Mouse (Mus musculus) bone marrow macrophage, adult 2 months (primary cell): ENCODE data around the gene Zdhhc6. TPM values are rescaled to one million over a fixed set of nuclear protein-coding genes. Genes with fewer than 3 reads are reported as not detected.

Source experiments
- H3K27ac ChIP-seq: 2 replicates; pipeline ENCODE4 v1.5.1; 2012; ENCODE audit warnings: low read depth, low read length; ENCODE audit not compliant: insufficient read depth
- H3K4me1 ChIP-seq: 2 replicates; pipeline ENCODE4 v1.6.1; 2012; ENCODE audit warnings: low read length; ENCODE audit not compliant: control insufficient read depth, insufficient read depth
- H3K4me3 ChIP-seq: 2 replicates; pipeline ENCODE4 v1.5.1; 2012; ENCODE audit warnings: mild to moderate bottlenecking, low read length, moderate library complexity; ENCODE audit not compliant: insufficient read depth
- CTCF ChIP-seq: IDR thresholded peaks from 2 replicates; pipeline ENCODE4 v1.5.1; 2012; ENCODE audit warnings: low read depth, mild to moderate bottlenecking, low read length, moderate library complexity
- POLR2A ChIP-seq: IDR thresholded peaks from 2 replicates; pipeline ENCODE4 v1.6.1; 2012; ENCODE audit warnings: mild to moderate bottlenecking, low read depth, low read length, borderline replicate concordance
- polyA plus RNA-seq: library from polyadenylated mRNA; stranded (reverse); fragments of >200 nt; gene quantifications from 2 replicates; pipeline ENCODE4 v1.2.4, GENCODE M21; 2012; ENCODE audit not compliant: missing spikeins, insufficient read depth, insufficient read length

The Zdhhc6 gene
- polyA plus RNA-seq: 41.6 and 43.4 TPM in 2 replicates

DNA sequence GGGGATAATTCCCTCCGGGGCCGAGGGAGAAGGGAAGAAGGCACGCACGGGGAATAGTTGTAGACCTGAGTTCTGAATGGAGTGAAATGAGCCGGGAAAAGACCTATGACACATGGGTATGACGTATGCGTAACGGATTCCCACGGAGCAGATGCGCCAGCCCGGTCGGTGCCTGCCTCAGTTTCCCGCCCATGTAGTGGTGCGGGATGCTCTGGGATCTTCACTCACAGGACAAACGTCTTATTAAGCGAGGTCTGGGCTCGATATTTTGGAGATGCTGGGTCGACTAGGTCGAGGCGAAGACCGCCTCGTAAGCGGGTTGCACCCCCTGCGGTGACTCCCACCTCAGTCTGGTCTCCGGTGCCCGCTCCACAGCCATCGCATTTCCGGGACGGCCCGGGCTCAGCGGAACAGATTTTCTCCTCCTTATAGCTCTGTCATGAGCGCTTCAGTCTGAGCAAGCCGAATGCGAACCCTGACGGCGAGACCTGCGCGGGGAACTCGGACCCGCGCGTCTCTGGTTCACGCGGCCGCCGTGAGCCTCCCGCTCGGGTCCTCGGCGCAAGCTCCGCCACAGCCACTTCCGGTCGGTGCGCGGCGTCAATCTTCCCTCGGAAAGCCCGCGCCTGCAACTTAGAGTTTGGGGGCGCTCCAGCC is at the start of gene Zdhhc6:
Gene Zdhhc6, minus strand, starts transcription at position 581 of the 657 bp plus-strand sequence.
- H3K4me3 ChIP-seq: peak within 1 kb of the TSS; percentile 90
- peaks cover 37% of the 10 kb centered on the region for H3K4me1 ChIP-seq
- peak within 1 kb of the TSS; percentile 89 for H3K27ac ChIP-seq
- no peak for TF ChIP-seq POLR2A
- TF ChIP-seq CTCF: no peak

- no peak overlapping the region for H3K4me3 ChIP-seq
- TF ChIP-seq CTCF: no peak
- TF ChIP-seq POLR2A: no peak
- H3K4me1 ChIP-seq: peaks cover 7% of the 10 kb centered on the region; the same call in 1 of the 2 replicates
- H3K27ac ChIP-seq: no peak overlapping the region
These were observed 46.8 kb upstream of the Zdhhc6 start for GRCm38 (mm10) chr19:55362606-55363005.

GRCm38 (mm10) chr19:55350673-55351378 is 35.0 kb upstream of the Zdhhc6 start:
- TF ChIP-seq CTCF: no peak
- no peak for TF ChIP-seq POLR2A

GRCm38 (mm10) chr19:55348187-55348586 is 32.4 kb upstream of the Zdhhc6 start:
- TF ChIP-seq CTCF (no peak), POLR2A (no peak)
- no peaks in the 10 kb centered on the region; the same call in 1 of the 2 replicates for H3K4me1 ChIP-seq
- no peak overlapping the region for H3K27ac ChIP-seq
- H3K4me3 ChIP-seq: no peak overlapping the region

More at GRCm38 (mm10) chr19:55350673-55351378, 35.0 kb upstream of the Zdhhc6 start:
- no peak overlapping the region for H3K4me3 ChIP-seq
- no peaks in the 10 kb centered on the region; the same call in 1 of the 2 replicates for H3K4me1 ChIP-seq
- no peak overlapping the region for H3K27ac ChIP-seq

GRCm38 (mm10) chr19:55343274-55343673 is 27.4 kb upstream of the Zdhhc6 start:
- no peak overlapping the region for H3K27ac ChIP-seq
- no peaks in the 10 kb centered on the region; the same call in 1 of the 2 replicates for H3K4me1 ChIP-seq
- H3K4me3 ChIP-seq: no peak overlapping the region
- TF ChIP-seq POLR2A: no peak
- no peak for TF ChIP-seq CTCF

DNA sequence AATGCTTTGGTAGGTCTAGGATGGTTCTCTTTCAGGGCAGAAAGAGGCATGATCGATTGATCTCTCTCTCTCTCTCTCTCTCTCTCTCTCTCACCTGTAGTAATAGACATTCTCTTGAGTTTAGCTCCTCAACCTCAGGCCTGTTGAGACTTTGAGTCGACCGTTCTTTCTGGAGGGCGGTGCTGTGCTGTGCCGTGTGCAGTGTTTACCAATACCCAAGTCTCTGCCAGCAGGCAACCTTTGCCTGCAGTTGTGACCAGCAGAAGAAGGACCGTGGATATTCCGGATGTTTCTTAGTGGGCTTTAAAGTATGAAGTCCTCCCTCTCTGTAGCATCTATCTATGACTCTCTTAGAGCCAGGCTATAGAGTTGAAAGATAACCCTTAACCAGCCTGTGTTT is 26.6 kb upstream of the Zdhhc6 start:
- no peak overlapping the region for H3K27ac ChIP-seq
- TF ChIP-seq POLR2A (no peak), CTCF (no peak)
- no peak overlapping the region for H3K4me3 ChIP-seq
- H3K4me1 ChIP-seq: no peaks in the 10 kb centered on the region

- no peak overlapping the region for H3K27ac ChIP-seq
- H3K4me3 ChIP-seq: no peak overlapping the region
- H3K4me1 ChIP-seq: no peaks in the 10 kb centered on the region
- TF ChIP-seq POLR2A (no peak), CTCF (no peak)
These were observed 25.5 kb upstream of the Zdhhc6 start for GRCm38 (mm10) chr19:55341377-55341776.

- no peaks in the 10 kb centered on the region for H3K4me1 ChIP-seq
- no peak overlapping the region for H3K4me3 ChIP-seq
- no peak for TF ChIP-seq POLR2A
- no peak for TF ChIP-seq CTCF
- H3K27ac ChIP-seq: no peak overlapping the region
These were observed 24.7 kb upstream of the Zdhhc6 start for GRCm38 (mm10) chr19:55340521-55340920.

GRCm38 (mm10) chr19:55337664-55338063 is 21.8 kb upstream of the Zdhhc6 start:
- no peaks in the 10 kb centered on the region for H3K4me1 ChIP-seq
- TF ChIP-seq POLR2A: no peak
- TF ChIP-seq CTCF: no peak
- H3K4me3 ChIP-seq: no peak overlapping the region
- no peak overlapping the region for H3K27ac ChIP-seq

- Histone ChIP-seq H3K4me1 (no peaks in the 10 kb centered on the region), H3K4me3 (no peak overlapping the region), H3K27ac (no peak overlapping the region)
- TF ChIP-seq POLR2A (no peak), CTCF (no peak)
These were observed 21.2 kb upstream of the Zdhhc6 start for GRCm38 (mm10) chr19:55337066-55337465.
